Mouse (Mus musculus) hindbrain, embryonic 16.5 days (tissue): Measurements from ENCODE around the gene Pecam1. TPM values are rescaled to one million over a fixed set of nuclear protein-coding genes. Genes with fewer than 3 reads are reported as not detected.

Experiments used
- ATAC-seq: fragments of 200-750 bp; cut with Nextera tagmentation; 2 replicates; pipeline ENCODE4 v1.8.0; 2017; ENCODE audit warnings: moderate TSS enrichment, moderate library complexity
- H3K27ac ChIP-seq: fragments of 300-500 bp; sonication (generic); 2 replicates; pipeline ENCODE4 v1.5.1; 2014; ENCODE audit warnings: low read depth, mild to moderate bottlenecking, control low read depth, low read length, moderate library complexity
- H3K27me3 ChIP-seq: fragments of 300-500 bp; sonication (generic); replicated peaks from 2 replicates; pipeline ENCODE4 v1.6.1; 2014; ENCODE audit warnings: low read length; ENCODE audit not compliant: control insufficient read depth, insufficient read depth
- H3K36me3 ChIP-seq: fragments of 300-500 bp; sonication (generic); 2 replicates; pipeline ENCODE4 v1.6.1; 2014; ENCODE audit warnings: mild to moderate bottlenecking, low read length, moderate library complexity, mixed read lengths; ENCODE audit not compliant: control insufficient read depth, insufficient read depth
- H3K4me1 ChIP-seq: fragments of 300-500 bp; sonication (generic); 2 replicates; pipeline ENCODE4 v1.6.1; 2014; ENCODE audit warnings: low read depth, low read length; ENCODE audit not compliant: control insufficient read depth, insufficient read depth
- H3K4me2 ChIP-seq: fragments of 300-500 bp; sonication (generic); 2 replicates; pipeline ENCODE4 v1.6.1; 2014; ENCODE audit warnings: mild to moderate bottlenecking, low read length, control low read depth, moderate library complexity
- H3K4me3 ChIP-seq: fragments of 300-500 bp; sonication (generic); 2 replicates; pipeline ENCODE4 v1.5.1; 2014; ENCODE audit warnings: mild to moderate bottlenecking, low read length, control low read depth, moderate library complexity
- H3K9ac ChIP-seq: fragments of 300-500 bp; sonication (generic); 2 replicates; pipeline ENCODE4 v1.6.1; 2014; ENCODE audit warnings: low read depth, mild to moderate bottlenecking, control low read depth, low read length, moderate library complexity
- H3K9me3 ChIP-seq: fragments of 300-500 bp; sonication (generic); 2 replicates; pipeline ENCODE4 v1.6.1; 2014; ENCODE audit warnings: mild to moderate bottlenecking, low read length, moderate library complexity; ENCODE audit not compliant: control insufficient read depth
- WGBS: fragments of 180-500 bp; shearing (Covaris S2); extraction: QIAGEN DNeasy Blood & Tissue Kit; methylation state at CpG from one replicate; pipeline ENCODE4 v1.1.7; 2014; 5-methylcytosine and 5-hydroxymethylcytosine counted together
- polyA plus RNA-seq: library from polyadenylated mRNA; unstranded; fragments of >200 nt; fragmentation: Nextera tagmentation; extraction: Ambion mirVana; gene quantifications from 2 replicates; pipeline ENCODE4 v1.2.1, GENCODE M21; 2015

The Pecam1 gene
- polyA plus RNA-seq, 1 experiment from 2014 or later, result 16.4 TPM

- no peak overlapping the region for H3K27ac ChIP-seq
- no peak overlapping the region for H3K4me2 ChIP-seq
- peaks cover 3% of the 10 kb centered on the region for H3K4me1 ChIP-seq
- 94% methylated on average over 3 of the region's 3 CpGs for WGBS
- no peak overlapping the region for H3K9ac ChIP-seq
- no peak for ATAC-seq
- H3K36me3 ChIP-seq, result peaks cover 19% of the 10 kb centered on the region
- no peaks in the 10 kb centered on the region for H3K9me3 ChIP-seq
- H3K27me3 ChIP-seq, result no peaks in the 10 kb centered on the region
- no peak overlapping the region for H3K4me3 ChIP-seq
These were observed 27.0 kb upstream of the Pecam1 start for GRCm38 (mm10) chr11:106777395-106777794.

GRCm38 (mm10) chr11:106776960-106777359, 26.5 kb upstream of the Pecam1 start:
- H3K4me3 ChIP-seq, result no peak overlapping the region
- H3K9ac ChIP-seq, result no peak overlapping the region
- H3K27ac ChIP-seq, result no peak overlapping the region
- H3K4me2 ChIP-seq, result no peak overlapping the region
- peaks cover 16% of the 10 kb centered on the region for H3K36me3 ChIP-seq
- H3K27me3 ChIP-seq, result no peaks in the 10 kb centered on the region
- no peaks in the 10 kb centered on the region for H3K9me3 ChIP-seq
- no peak for ATAC-seq
- peaks cover 3% of the 10 kb centered on the region for H3K4me1 ChIP-seq
- WGBS, result 94% methylated on average over 4 of the region's 4 CpGs

- ATAC-seq, result no peak
- Histone ChIP-seq H3K4me2 (no peak overlapping the region), H3K27ac (no peak overlapping the region), H3K4me3 (no peak overlapping the region), H3K27me3 (no peaks in the 10 kb centered on the region), H3K9ac (no peak overlapping the region), H3K36me3 (peaks cover 23% of the 10 kb centered on the region), H3K4me1 (no peaks in the 10 kb centered on the region; the same call in 1 of the 2 replicates), H3K9me3 (no peaks in the 10 kb centered on the region)
- WGBS, result 93% methylated on average over 9 of the region's 9 CpGs
These were observed 22.6 kb upstream of the Pecam1 start for GRCm38 (mm10) chr11:106773061-106773460.

GRCm38 (mm10) chr11:106770195-106770974, 20.0 kb upstream of the Pecam1 start:
- H3K9ac ChIP-seq, result no peak overlapping the region
- no peak overlapping the region for H3K4me2 ChIP-seq
- H3K4me3 ChIP-seq, result no peak overlapping the region
- H3K4me1 ChIP-seq, result no peaks in the 10 kb centered on the region
- whole genome bisulfite sequencing, result 95% methylated on average over 9 of the region's 9 CpGs
- H3K36me3 ChIP-seq, result peaks cover 36% of the 10 kb centered on the region
- H3K27me3 ChIP-seq, result no peaks in the 10 kb centered on the region
- ATAC-seq, result no peak
- H3K27ac ChIP-seq, result no peak overlapping the region
- no peaks in the 10 kb centered on the region for H3K9me3 ChIP-seq

- WGBS, result 90% methylated on average over 4 of the region's 4 CpGs
- no peaks in the 10 kb centered on the region for H3K27me3 ChIP-seq
- H3K4me1 ChIP-seq, result no peaks in the 10 kb centered on the region
- H3K4me3 ChIP-seq, result no peak overlapping the region
- no peaks in the 10 kb centered on the region for H3K9me3 ChIP-seq
- H3K4me2 ChIP-seq, result no peak overlapping the region
- H3K9ac ChIP-seq, result no peak overlapping the region
- no peak overlapping the region for H3K27ac ChIP-seq
- peaks cover 26% of the 10 kb centered on the region for H3K36me3 ChIP-seq
- ATAC-seq, result no peak
These were observed 17.1 kb upstream of the Pecam1 start for GRCm38 (mm10) chr11:106767516-106767915.

- Histone ChIP-seq H3K4me1 (no peaks in the 10 kb centered on the region), H3K36me3 (peaks cover 26% of the 10 kb centered on the region), H3K27me3 (no peaks in the 10 kb centered on the region), H3K4me2 (no peak overlapping the region), H3K9ac (no peak overlapping the region), H3K9me3 (no peaks in the 10 kb centered on the region), H3K4me3 (no peak overlapping the region), H3K27ac (no peak overlapping the region)
- no peak for ATAC-seq
- WGBS, result 97% methylated on average over 4 of the region's 4 CpGs
These were observed 16.3 kb upstream of the Pecam1 start for GRCm38 (mm10) chr11:106766611-106767162.

GRCm38 (mm10) chr11:106762800-106763185, 12.4 kb upstream of the Pecam1 start:
- H3K9me3 ChIP-seq, result no peaks in the 10 kb centered on the region
- H3K36me3 ChIP-seq, result peaks cover 10% of the 10 kb centered on the region
- H3K9ac ChIP-seq, result no peak overlapping the region
- H3K4me3 ChIP-seq, result no peak overlapping the region
- H3K27ac ChIP-seq, result no peak overlapping the region
- ATAC-seq, result no peak
- H3K4me1 ChIP-seq, result no peaks in the 10 kb centered on the region
- WGBS, result 76% methylated on average over 9 of the region's 9 CpGs
- H3K4me2 ChIP-seq, result no peak overlapping the region
- H3K27me3 ChIP-seq, result no peaks in the 10 kb centered on the region

GRCm38 (mm10) chr11:106762139-106762799, 11.8 kb upstream of the Pecam1 start:
- H3K27ac ChIP-seq, result no peak overlapping the region
- no peak overlapping the region for H3K4me3 ChIP-seq
- WGBS, result 46% methylated on average over 5 of the region's 5 CpGs
- no peak overlapping the region for H3K9ac ChIP-seq
- no peaks in the 10 kb centered on the region for H3K4me1 ChIP-seq
- peaks cover 8% of the 10 kb centered on the region for H3K36me3 ChIP-seq
- ATAC-seq, result no peak
- H3K27me3 ChIP-seq, result no peaks in the 10 kb centered on the region
- no peak overlapping the region for H3K4me2 ChIP-seq
- no peaks in the 10 kb centered on the region for H3K9me3 ChIP-seq

GRCm38 (mm10) chr11:106760511-106760910, 10.1 kb upstream of the Pecam1 start:
- H3K27ac ChIP-seq, result no peak overlapping the region
- no peaks in the 10 kb centered on the region for H3K4me1 ChIP-seq
- no peaks in the 10 kb centered on the region for H3K36me3 ChIP-seq
- H3K27me3 ChIP-seq, result no peaks in the 10 kb centered on the region
- H3K4me2 ChIP-seq, result no peak overlapping the region
- WGBS, result 90% methylated on average over 5 of the region's 5 CpGs
- no peak for ATAC-seq
- no peaks in the 10 kb centered on the region for H3K9me3 ChIP-seq
- H3K4me3 ChIP-seq, result no peak overlapping the region
- H3K9ac ChIP-seq, result no peak overlapping the region
